Mouse (Mus musculus) kidney, postnatal 36 days (tissue): ENCODE measurements around the gene Rnf225.
"Not testable (repeated sequence)": the region's sequence is repeated elsewhere in the genome, so short reads cannot be mapped to it uniquely, and the experiment has no call there.

Source experiments
- DNase-seq, 2 experiments: peaks; one replicate each; pipeline ENCODE4 v3.0.0; 2021 to 2022; ENCODE audit warnings: mixed read lengths in 2 of 2

Gene Rnf225

GRCm38 (mm10) chr7:12933615-12934140, 6.5 kb downstream of the Rnf225 start:
- no peak for DNase-seq

GRCm38 (mm10) chr7:12934808-12935207, 7.6 kb downstream of the Rnf225 start:
- no peak for DNase-seq

- DNase-seq = not testable (repeated sequence)
These were observed 10.1 kb downstream of the Rnf225 start for GRCm38 (mm10) chr7:12937254-12937803.

GRCm38 (mm10) chr7:12940599-12940998, 13.4 kb downstream of the Rnf225 start:
- DNase-seq = no peak

GRCm38 (mm10) chr7:12943488-12943887, 16.3 kb downstream of the Rnf225 start:
- DNase-seq = peak in 1 of 2 experiments; percentile 36

GRCm38 (mm10) chr7:12949032-12949871, 22.0 kb downstream of the Rnf225 start:
- peak; percentile 92 to 98 for DNase-seq

GRCm38 (mm10) chr7:12949872-12950229, 22.6 kb downstream of the Rnf225 start:
- peak in 1 of 2 experiments; percentile 37 for DNase-seq

- DNase-seq = no peak
These were observed 27.7 kb downstream of the Rnf225 start for GRCm38 (mm10) chr7:12954896-12955295.

- no peak for DNase-seq
These were observed 30.3 kb downstream of the Rnf225 start for GRCm38 (mm10) chr7:12957511-12957910.

- no peak for DNase-seq
These were observed 31.7 kb downstream of the Rnf225 start for GRCm38 (mm10) chr7:12958948-12959347.

GRCm38 (mm10) chr7:12959718-12960117, 32.5 kb downstream of the Rnf225 start:
- DNase-seq = no peak

GRCm38 (mm10) chr7:12961511-12962141, 34.4 kb downstream of the Rnf225 start:
- peak; percentile 55 to 60 for DNase-seq

- DNase-seq = peak; percentile 95 to 96
These were observed 38.5 kb downstream of the Rnf225 start, which contains the start of gene Zfp324 for GRCm38 (mm10) chr7:12965678-12966091. Zfp324 (plus strand) TSS chr7:12965838.

- DNase-seq = peak; percentile 65 to 89
These were observed 39.1 kb downstream of the Rnf225 start for GRCm38 (mm10) chr7:12966104-12966845.

- DNase-seq = no peak
These were observed 43.7 kb downstream of the Rnf225 start for GRCm38 (mm10) chr7:12970906-12971305.

GRCm38 (mm10) chr7:12977682-12978389, 50.6 kb downstream of the Rnf225 start, which contains the start of gene Zfp446:
Zfp446 (plus strand) TSS chr7:12977848.
- DNase-seq = peak; percentile 99

- DNase-seq = no peak
These were observed 51.9 kb downstream of the Rnf225 start for GRCm38 (mm10) chr7:12978931-12979722.

GRCm38 (mm10) chr7:12979776-12980175, 52.6 kb downstream of the Rnf225 start:
- no peak for DNase-seq

GRCm38 (mm10) chr7:12980291-12980690, 53.1 kb downstream of the Rnf225 start:
- no peak for DNase-seq
